Mouse (Mus musculus) CH12.LX (cell line): ENCODE measurements at regions not wholly inside any gene's neighbourhood (a gene's known extent, or its start where the extent isn't known, plus 50 kb on each side); places are given as distances from the start of the nearest gene placed in this dataset.

Experiments used
- DNase-seq: peaks from one replicate; pipeline ENCODE4 v3.0.0-alpha.2; 2013; ENCODE audit errors: extremely low read depth
- H3K27ac ChIP-seq: 2 replicates; pipeline ENCODE4 v1.5.1; 2012; ENCODE audit warnings: low read depth, mild to moderate bottlenecking, control low read depth, moderate library complexity; ENCODE audit not compliant: insufficient read depth
- H3K27me3 ChIP-seq: replicated peaks from 2 replicates; pipeline ENCODE3; 2012; ENCODE audit warnings: inconsistent platforms
- H3K36me3 ChIP-seq, 2 experiments: replicated peaks in 1 of 2; 2 replicates each; pipeline versions ENCODE3 to v1.6.1; 2012; ENCODE audit warnings: inconsistent platforms in 1 of 2, low read length in 1 of 2, mild to moderate bottlenecking in 1 of 2, mixed read lengths in 1 of 2, moderate library complexity in 1 of 2; ENCODE audit not compliant: control insufficient read depth in 1 of 2, insufficient read depth in 1 of 2
- H3K4me1 ChIP-seq, 2 experiments: 2 replicates each; pipeline ENCODE4 v1.6.1; 2012; ENCODE audit warnings: inconsistent platforms in 1 of 2, moderate library complexity in 1 of 2; ENCODE audit not compliant: insufficient read depth in 2 of 2, control insufficient read depth in 1 of 2
- H3K4me2 ChIP-seq: 2 replicates; pipeline ENCODE4 v1.6.1; 2012; ENCODE audit warnings: low read depth, mild to moderate bottlenecking, control low read depth; ENCODE audit not compliant: poor library complexity, insufficient read depth, severe bottlenecking
- H3K4me3 ChIP-seq, 3 experiments: fragments of 150-350 bp in 1 of 3; sonication (generic) in 1 of 3; replicated peaks in 1 of 3; 2 replicates each; pipeline versions ENCODE3 to v1.5.1; 2011 to 2012; ENCODE audit warnings: low read depth in 2 of 3, low read length in 2 of 3, mild to moderate bottlenecking in 2 of 3, moderate library complexity in 2 of 3, control low read depth in 1 of 3, improper control_type of control experiment in 1 of 3, inconsistent platforms in 1 of 3, mixed read lengths in 1 of 3; ENCODE audit not compliant: poor library complexity in 1 of 3
- H3K79me2 ChIP-seq: replicated peaks from 2 replicates; pipeline ENCODE4 v1.6.1; 2012; ENCODE audit warnings: mild to moderate bottlenecking, moderate library complexity; ENCODE audit not compliant: control insufficient read depth, poor library complexity, insufficient read depth, severe bottlenecking; ENCODE audit errors: extremely low read depth
- H3K9ac ChIP-seq: 2 replicates; pipeline ENCODE4 v1.6.1; 2012; ENCODE audit warnings: low read depth, mild to moderate bottlenecking, control low read depth, moderate library complexity; ENCODE audit not compliant: insufficient read depth
- H3K9me3 ChIP-seq: replicated peaks from 2 replicates; pipeline ENCODE3; 2012; ENCODE audit warnings: low read length, inconsistent platforms, mixed read lengths
- BHLHE40 ChIP-seq: IDR thresholded peaks from 2 replicates; pipeline ENCODE4 v1.6.1; 2011; ENCODE audit warnings: mild to moderate bottlenecking, low read depth, low read length, improper control_type of control experiment
- CHD2 ChIP-seq: IDR thresholded peaks from 2 replicates; pipeline ENCODE4 v1.6.1; 2011; ENCODE audit warnings: low read length, improper control_type of control experiment
- CTCF ChIP-seq, 2 experiments: IDR thresholded peaks in 1 of 2; conservative IDR thresholded peaks in 1 of 2; 2 replicates each; pipeline ENCODE4 v1.5.1; 2011 to 2012; ENCODE audit warnings: low read depth in 2 of 2, low read length in 2 of 2, improper control_type of control experiment in 1 of 2, inconsistent platforms in 1 of 2, mild to moderate bottlenecking in 1 of 2, moderate library complexity in 1 of 2
- E2F4 ChIP-seq: IDR thresholded peaks from 2 replicates; pipeline ENCODE4 v1.6.1; 2011; ENCODE audit warnings: low read depth, low read length, improper control_type of control experiment; ENCODE audit not compliant: insufficient replicate concordance
- GABPA ChIP-seq: IDR thresholded peaks from 2 replicates; pipeline ENCODE4 v1.6.1; 2012; ENCODE audit warnings: low read depth, low read length, improper control_type of control experiment, inconsistent platforms; ENCODE audit not compliant: insufficient replicate concordance
- HCFC1 ChIP-seq: IDR thresholded peaks from 2 replicates; pipeline ENCODE4 v1.6.1; 2012; ENCODE audit warnings: low read depth, mild to moderate bottlenecking, inconsistent platforms, low read length, improper control_type of control experiment
- IRF4 ChIP-seq: IDR thresholded peaks from 2 replicates; pipeline ENCODE4 v1.6.1; 2014; ENCODE audit warnings: low read depth, mild to moderate bottlenecking, inconsistent platforms, low read length, improper control_type of control experiment
- MAX ChIP-seq: IDR thresholded peaks from 2 replicates; pipeline ENCODE4 v1.6.1; 2011; ENCODE audit warnings: low read length, improper control_type of control experiment
- MAZ ChIP-seq: IDR thresholded peaks from 2 replicates; pipeline ENCODE4 v1.6.1; 2012; ENCODE audit warnings: low read depth, mild to moderate bottlenecking, inconsistent platforms, low read length, improper control_type of control experiment, moderate library complexity
- MXI1 ChIP-seq: IDR thresholded peaks from 2 replicates; pipeline ENCODE4 v1.6.1; 2011; ENCODE audit warnings: mild to moderate bottlenecking, low read depth, low read length, improper control_type of control experiment
- NRF1 ChIP-seq: IDR thresholded peaks from 2 replicates; pipeline ENCODE4 v1.6.1; 2014; ENCODE audit warnings: low read depth, mild to moderate bottlenecking, inconsistent platforms, low read length, improper control_type of control experiment, moderate library complexity
- PAX5 ChIP-seq: IDR thresholded peaks from 2 replicates; pipeline ENCODE4 v1.6.1; 2012; ENCODE audit warnings: low read length, inconsistent platforms, mixed read lengths
- POLR2A ChIP-seq: IDR thresholded peaks from 2 replicates; pipeline ENCODE4 v1.6.1; 2011; ENCODE audit warnings: low read depth, mild to moderate bottlenecking, improper control_type of control experiment, low read length
- POLR2AphosphoS2 ChIP-seq: IDR thresholded peaks from 2 replicates; pipeline ENCODE4 v1.6.1; 2011; ENCODE audit warnings: low read depth, low read length, improper control_type of control experiment
- RAD21 ChIP-seq: IDR thresholded peaks from 2 replicates; pipeline ENCODE4 v1.6.1; 2011; ENCODE audit warnings: low read depth, mild to moderate bottlenecking, low read length, improper control_type of control experiment, moderate library complexity
- RCOR1 ChIP-seq: conservative IDR thresholded peaks from 2 replicates; pipeline ENCODE4 v1.6.1; 2012; ENCODE audit warnings: low read depth, mild to moderate bottlenecking, inconsistent platforms, low read length, improper control_type of control experiment
- SMC3 ChIP-seq: IDR thresholded peaks from 2 replicates; pipeline ENCODE4 v1.6.1; 2011; ENCODE audit warnings: low read depth, low read length, improper control_type of control experiment
- TBP ChIP-seq: conservative IDR thresholded peaks from 2 replicates; pipeline ENCODE4 v1.6.1; 2011; ENCODE audit warnings: low read depth, low read length, improper control_type of control experiment
- UBTF ChIP-seq: IDR thresholded peaks from 2 replicates; pipeline ENCODE4 v1.6.1; 2012; ENCODE audit warnings: low read depth, mild to moderate bottlenecking, inconsistent platforms, low read length, improper control_type of control experiment, moderate library complexity
- USF1 ChIP-seq: IDR thresholded peaks from 2 replicates; pipeline ENCODE4 v1.6.1; 2014; ENCODE audit warnings: low read depth, mild to moderate bottlenecking, inconsistent platforms, low read length, improper control_type of control experiment
- dilution Hi-C: fragments of 300-500 bp; cut with MboI; formaldehyde crosslinking; loops from 2 replicates; pipeline ENCODE4 v1.14.3; 2020; ENCODE audit warnings: low sequenced_read_pairs; ENCODE audit not compliant: extremely low pct_unique_long_range_greater_than_20kb, extremely low pct_ligation_motif_present
- in situ Hi-C: fragments of 300-500 bp; cut with MboI; formaldehyde crosslinking; loops from 3 replicates; pipeline ENCODE4 v1.14.3; 2019; ENCODE audit warnings: low sequenced_read_pairs, low pct_ligation_motif_present, low pct_unique_long_range_greater_than_20kb, mixed read lengths

DNA sequence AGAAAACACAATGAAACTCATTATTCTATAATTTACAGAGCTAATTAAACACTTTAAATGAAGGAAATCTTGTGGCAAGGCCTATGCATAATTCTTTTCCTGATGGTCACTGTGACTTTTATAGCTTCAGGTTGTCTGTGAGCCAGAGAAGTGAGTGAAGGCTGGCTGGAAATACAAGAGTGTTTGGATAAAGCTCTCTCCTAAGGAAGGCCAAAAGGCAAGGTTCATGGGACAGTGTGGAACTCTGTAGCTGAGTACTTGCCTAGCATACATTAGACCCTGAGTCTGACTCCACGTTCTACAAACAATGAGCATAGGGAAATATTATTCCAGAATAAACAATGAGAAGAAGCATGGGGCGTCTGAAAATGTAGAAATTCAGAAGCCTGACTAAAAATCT is 159.9 kb upstream of the Trp63 start:
- Histone ChIP-seq H3K36me3 (no peaks in the 10 kb centered on the region), H3K4me2 (no peak overlapping the region), H3K27me3 (no peaks in the 10 kb centered on the region), H3K27ac (no peak overlapping the region), H3K79me2 (no peaks in the 10 kb centered on the region), H3K9ac (no peak overlapping the region), H3K4me3 (no peak overlapping the region), H3K4me1 (no peaks in the 10 kb centered on the region), H3K9me3 (peaks cover 5% of the 10 kb centered on the region)
- dilution Hi-C loops (no loop called here), in situ Hi-C loops (no loop called here)
- DNase-seq: no peak
- TF ChIP-seq CTCF (conservative IDR thresholded peaks at IDR 0.05 in 1 of 2, IDR thresholded peaks at IDR 0.05 in 1 of 2; ENCODE audit: low read depth in 2 of 2, low read length in 2 of 2) (no peak), NRF1 (no peak), E2F4 (no peak), IRF4 (no peak), UBTF (no peak), MAX (no peak), MAZ (no peak), CHD2 (no peak), BHLHE40 (no peak), MXI1 (no peak), PAX5 (no peak), GABPA (no peak), HCFC1 (no peak), RCOR1 (no peak)

DNA sequence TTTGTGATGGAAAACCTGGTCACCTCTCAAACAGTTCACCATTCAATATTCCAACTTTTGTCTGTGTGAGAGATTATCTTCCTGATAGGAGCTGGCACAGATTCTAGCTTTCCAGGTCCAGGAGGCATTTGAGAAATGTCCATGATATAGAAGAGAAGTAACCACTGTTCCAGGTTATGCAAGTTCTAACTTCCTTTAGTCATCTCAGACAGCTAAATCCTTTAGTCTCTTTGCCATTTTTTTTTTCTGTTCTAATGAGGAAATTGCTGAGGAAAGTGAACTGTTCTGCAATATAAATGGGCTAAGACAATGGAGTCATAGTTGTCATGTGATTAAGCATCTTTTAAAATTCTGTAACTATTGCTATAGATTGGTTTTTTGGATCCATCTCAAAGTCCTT is 155.7 kb upstream of the Trp63 start:
- in situ Hi-C loops (no loop called here), dilution Hi-C loops (no loop called here)
- DNase-seq: no peak
- Histone ChIP-seq H3K4me2 (no peak overlapping the region), H3K27ac (no peak overlapping the region), H3K9me3 (peaks cover 5% of the 10 kb centered on the region), H3K9ac (no peak overlapping the region), H3K27me3 (no peaks in the 10 kb centered on the region), H3K4me3 (no peak overlapping the region), H3K4me1 (peaks cover 2 to 5% of the 10 kb centered on the region in 2 experiments), H3K79me2 (no peaks in the 10 kb centered on the region), H3K36me3 (no peaks in the 10 kb centered on the region)
- TF ChIP-seq POLR2A: no peak
- no peak for TF ChIP-seq MXI1
- no peak for TF ChIP-seq TBP
- TF ChIP-seq PAX5: no peak
- no peak for TF ChIP-seq RAD21
- no peak for TF ChIP-seq MAX
- TF ChIP-seq USF1: no peak
- TF ChIP-seq HCFC1: no peak
- TF ChIP-seq SMC3: no peak
- no peak for TF ChIP-seq POLR2AphosphoS2
